Mouse (Mus musculus) cerebellum, adult 9-11 months (tissue): ENCODE results near the gene Kcnq1.
A peak's percentile ranks its signal among the peaks of the same experiment; 100 is the strongest.

Source experiments
- DNase-seq: peaks from one replicate; pipeline ENCODE4 v3.0.0; 2022

The Kcnq1 gene

GRCm38 (mm10) chr7:143432631-143433030 lies 326.5 kb downstream of the Kcnq1 start:
- no peak for DNase-seq

GRCm38 (mm10) chr7:143433331-143433730 lies 327.2 kb downstream of the Kcnq1 start:
- peak; percentile 76 for DNase-seq

- DNase-seq, result no peak
These were observed 331.2 kb downstream of the Kcnq1 start for GRCm38 (mm10) chr7:143437231-143437893.

- no peak for DNase-seq
These were observed 331.9 kb downstream of the Kcnq1 start for GRCm38 (mm10) chr7:143437894-143438581.

GRCm38 (mm10) chr7:143438965-143439364 lies 332.8 kb downstream of the Kcnq1 start:
- no peak for DNase-seq

GRCm38 (mm10) chr7:143444580-143444954 lies 338.4 kb downstream of the Kcnq1 start:
- no peak for DNase-seq

- DNase-seq, result no peak
These were observed 338.9 kb downstream of the Kcnq1 start for GRCm38 (mm10) chr7:143444955-143445648.

- no peak for DNase-seq
These were observed 339.7 kb downstream of the Kcnq1 start for GRCm38 (mm10) chr7:143445651-143446460.

GRCm38 (mm10) chr7:143447130-143447529 lies 341.0 kb downstream of the Kcnq1 start:
- peak; percentile 95 for DNase-seq

- DNase-seq, result no peak
These were observed 352.8 kb downstream of the Kcnq1 start for GRCm38 (mm10) chr7:143458963-143459331.

GRCm38 (mm10) chr7:143459332-143460211 lies 353.4 kb downstream of the Kcnq1 start:
- DNase-seq, result no peak

- DNase-seq, result no peak
These were observed 354.2 kb downstream of the Kcnq1 start for GRCm38 (mm10) chr7:143460217-143460834.

GRCm38 (mm10) chr7:143460874-143461273 lies 354.7 kb downstream of the Kcnq1 start, which contains the start of gene Cdkn1c:
Cdkn1c (minus strand) TSS chr7:143461050.
- DNase-seq, result peak; percentile 45

- no peak for DNase-seq
These were observed 355.2 kb downstream of the Kcnq1 start for GRCm38 (mm10) chr7:143461294-143461870.

- no peak for DNase-seq
These were observed 355.8 kb downstream of the Kcnq1 start for GRCm38 (mm10) chr7:143461920-143462319.

GRCm38 (mm10) chr7:143462516-143462915 lies 356.4 kb downstream of the Kcnq1 start:
- no peak for DNase-seq

GRCm38 (mm10) chr7:143463865-143464415 lies 357.8 kb downstream of the Kcnq1 start:
- peak; percentile 59 for DNase-seq

- DNase-seq, result no peak
These were observed 358.8 kb downstream of the Kcnq1 start for GRCm38 (mm10) chr7:143464811-143465560.

- DNase-seq, result peak; percentile 47
These were observed 360.0 kb downstream of the Kcnq1 start for GRCm38 (mm10) chr7:143466099-143466677.

GRCm38 (mm10) chr7:143467714-143468113 lies 361.6 kb downstream of the Kcnq1 start:
- no peak for DNase-seq
